Mouse (Mus musculus) lung, adult 2 months (tissue): ENCODE results near the gene Acyp1.

Experiments
- CTCF ChIP-seq: fragments of 200-500 bp; IDR thresholded peaks from 2 replicates; pipeline ENCODE4 v1.5.1; 2011; ENCODE audit warnings: mild to moderate bottlenecking, low read length, control low read depth; ENCODE audit not compliant: insufficient read depth
- POLR2A ChIP-seq: fragments of 200-500 bp; IDR thresholded peaks from 2 replicates; pipeline ENCODE4 v1.6.1; 2011; ENCODE audit warnings: low read depth, mild to moderate bottlenecking, control low read depth, low read length, borderline replicate concordance; ENCODE audit errors: extremely low read depth

- TF ChIP-seq CTCF: no peak
- no peak for TF ChIP-seq POLR2A
These were observed 8.7 kb upstream of the Acyp1 start for GRCm38 (mm10) chr12:85296915-85297314.
